Mouse (Mus musculus) hindbrain, embryonic 15.5 days (tissue): ENCODE data around the gene Tnik. TPM values are rescaled to one million over a fixed set of nuclear protein-coding genes. Genes with fewer than 3 reads are reported as not detected.

ENCODE experiments used
- ATAC-seq: fragments of 200-750 bp; cut with Nextera tagmentation; 2 replicates; pipeline ENCODE4 v1.8.0; 2017; ENCODE audit warnings: low read depth, moderate number of reproducible peaks, moderate TSS enrichment; ENCODE audit not compliant: low FRiP score
- H3K27ac ChIP-seq: fragments of 300-500 bp; sonication (generic); replicated peaks from 2 replicates; pipeline ENCODE4 v1.5.1; 2015; ENCODE audit warnings: mild to moderate bottlenecking, inconsistent platforms
- H3K27me3 ChIP-seq: fragments of 300-500 bp; sonication (generic); 2 replicates; pipeline ENCODE4 v1.6.1; 2015; ENCODE audit warnings: control low read depth, inconsistent platforms
- H3K36me3 ChIP-seq: fragments of 300-500 bp; sonication (generic); 2 replicates; pipeline ENCODE4 v1.6.1; 2015; ENCODE audit warnings: control low read depth, inconsistent platforms
- H3K4me1 ChIP-seq: fragments of 300-500 bp; sonication (generic); replicated peaks from 2 replicates; pipeline ENCODE4 v1.6.1; 2015; ENCODE audit warnings: control low read depth, inconsistent platforms
- H3K4me2 ChIP-seq: fragments of 300-500 bp; sonication (generic); 2 replicates; pipeline ENCODE4 v1.6.1; 2015; ENCODE audit warnings: moderate library complexity, mild to moderate bottlenecking, inconsistent platforms
- H3K4me3 ChIP-seq: fragments of 300-500 bp; sonication (generic); 2 replicates; pipeline ENCODE4 v1.5.1; 2015; ENCODE audit warnings: mild to moderate bottlenecking, inconsistent platforms
- H3K9ac ChIP-seq: fragments of 300-500 bp; sonication (generic); 2 replicates; pipeline ENCODE4 v1.6.1; 2015; ENCODE audit warnings: inconsistent platforms
- H3K9me3 ChIP-seq: fragments of 300-500 bp; sonication (generic); 2 replicates; pipeline ENCODE4 v1.6.1; 2016; ENCODE audit warnings: control low read depth, inconsistent platforms
- WGBS: fragments of 180-500 bp; shearing (Covaris S2); methylation state at CpG from one replicate; pipeline ENCODE4 v1.1.7; 2015; 5-methylcytosine and 5-hydroxymethylcytosine counted together
- polyA plus RNA-seq: library from polyadenylated mRNA; unstranded; fragments of >200 nt; fragmentation: Nextera tagmentation; extraction: Ambion mirVana; gene quantifications from 2 replicates; pipeline ENCODE4 v1.2.1, GENCODE M21; 2015

Gene Tnik
- polyA plus RNA-seq, 1 experiment from 2014 or later, result 66.1 TPM

DNA sequence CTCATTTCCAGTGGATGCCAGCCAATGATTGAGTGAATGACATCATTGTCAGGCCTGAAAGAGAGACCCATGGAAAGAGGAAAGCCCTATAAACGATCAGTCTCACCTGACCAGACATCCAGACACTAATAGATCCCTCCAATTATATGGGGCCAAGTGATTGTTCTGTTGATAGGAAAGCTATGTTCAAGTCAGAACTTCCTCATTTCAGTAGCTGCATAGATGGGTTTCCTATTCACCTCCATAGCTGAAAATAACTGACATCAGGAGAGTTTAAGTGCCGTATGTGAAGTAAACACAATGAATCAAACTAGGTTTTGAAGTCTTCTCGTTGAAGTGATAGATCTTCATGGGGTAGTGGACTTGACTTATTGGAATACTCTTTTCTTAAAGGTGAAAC, 239.7 kb downstream of the Tnik start:
- no peak overlapping the region for H3K4me3 ChIP-seq
- no peak overlapping the region for H3K4me2 ChIP-seq
- H3K4me1 ChIP-seq, result no peaks in the 10 kb centered on the region
- no peaks in the 10 kb centered on the region for H3K36me3 ChIP-seq
- WGBS, result 98% methylated on average over 3 of the region's 3 CpGs
- no peaks in the 10 kb centered on the region for H3K9me3 ChIP-seq
- no peak for ATAC-seq
- H3K27me3 ChIP-seq, result no peaks in the 10 kb centered on the region
- no peak overlapping the region for H3K27ac ChIP-seq
- H3K9ac ChIP-seq, result no peak overlapping the region

DNA sequence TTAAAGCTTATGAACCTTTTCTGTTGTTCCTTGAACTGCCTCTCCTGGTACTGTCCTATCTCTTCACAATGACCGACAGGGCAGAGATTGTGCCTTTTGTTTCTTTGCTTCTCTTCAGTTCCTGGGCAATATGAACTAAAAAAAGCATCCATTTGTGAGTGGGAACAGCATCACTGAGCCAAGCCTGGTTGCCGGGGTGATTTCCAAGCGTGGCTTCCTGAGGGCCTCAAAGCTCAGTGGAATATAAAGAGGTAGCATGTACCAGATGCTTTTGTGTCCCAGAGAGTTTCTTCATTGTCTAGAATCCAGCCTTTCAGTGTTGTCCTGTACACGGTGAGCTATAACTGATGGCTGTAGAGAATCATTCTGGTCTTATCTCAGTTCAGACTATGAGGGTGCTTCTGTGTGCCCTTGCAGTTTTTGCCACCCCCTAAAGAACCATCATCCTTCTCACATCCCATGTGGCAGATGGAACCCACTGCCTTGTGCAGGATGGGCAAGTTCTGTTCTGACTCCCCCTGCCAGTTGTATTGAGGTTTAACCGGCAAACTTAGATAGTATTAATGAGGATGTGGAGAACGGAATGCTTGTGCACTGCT, 246.4 kb downstream of the Tnik start:
- Histone ChIP-seq H3K36me3 (no peaks in the 10 kb centered on the region), H3K27ac (no peak overlapping the region), H3K9ac (no peak overlapping the region), H3K4me1 (peaks cover 5% of the 10 kb centered on the region; the same call in 1 of the 2 replicates), H3K9me3 (no peaks in the 10 kb centered on the region), H3K4me2 (no peak overlapping the region), H3K27me3 (no peaks in the 10 kb centered on the region), H3K4me3 (no peak overlapping the region)
- no peak for ATAC-seq
- 38% methylated on average over 6 of the region's 6 CpGs for WGBS

DNA sequence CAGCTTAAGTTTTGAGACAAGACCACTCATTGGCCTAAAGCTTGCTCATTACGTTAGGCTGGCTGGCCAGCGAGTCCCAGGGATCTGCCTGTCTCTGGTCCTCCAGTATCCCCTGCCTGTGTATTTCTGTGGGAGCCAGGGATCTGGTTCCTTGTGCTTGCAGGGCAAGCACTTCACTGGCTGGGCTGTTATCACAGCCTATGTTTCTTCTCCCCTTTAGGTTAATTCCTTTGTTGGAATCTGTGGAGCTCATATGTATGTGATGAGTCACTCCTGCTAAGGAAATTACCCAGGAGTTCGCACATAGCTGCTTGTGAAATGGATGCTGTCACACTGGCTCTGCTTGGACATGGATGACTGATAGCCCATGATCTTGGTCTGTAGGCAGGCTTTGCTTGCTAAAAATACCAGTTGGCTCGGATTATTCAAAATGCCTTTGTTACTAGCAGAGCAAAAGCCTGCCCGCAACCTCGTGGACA, 260.0 kb downstream of the Tnik start:
- Histone ChIP-seq H3K27ac (peak overlapping the region; percentile 40; the same call in 1 of the 2 replicates), H3K9ac (no peak overlapping the region), H3K4me1 (peaks cover 11% of the 10 kb centered on the region), H3K4me3 (no peak overlapping the region), H3K4me2 (no peak overlapping the region), H3K36me3 (no peaks in the 10 kb centered on the region), H3K9me3 (no peaks in the 10 kb centered on the region), H3K27me3 (no peaks in the 10 kb centered on the region)
- peak; percentile 71 for ATAC-seq
- 38% methylated on average over 6 of the region's 6 CpGs for WGBS

DNA sequence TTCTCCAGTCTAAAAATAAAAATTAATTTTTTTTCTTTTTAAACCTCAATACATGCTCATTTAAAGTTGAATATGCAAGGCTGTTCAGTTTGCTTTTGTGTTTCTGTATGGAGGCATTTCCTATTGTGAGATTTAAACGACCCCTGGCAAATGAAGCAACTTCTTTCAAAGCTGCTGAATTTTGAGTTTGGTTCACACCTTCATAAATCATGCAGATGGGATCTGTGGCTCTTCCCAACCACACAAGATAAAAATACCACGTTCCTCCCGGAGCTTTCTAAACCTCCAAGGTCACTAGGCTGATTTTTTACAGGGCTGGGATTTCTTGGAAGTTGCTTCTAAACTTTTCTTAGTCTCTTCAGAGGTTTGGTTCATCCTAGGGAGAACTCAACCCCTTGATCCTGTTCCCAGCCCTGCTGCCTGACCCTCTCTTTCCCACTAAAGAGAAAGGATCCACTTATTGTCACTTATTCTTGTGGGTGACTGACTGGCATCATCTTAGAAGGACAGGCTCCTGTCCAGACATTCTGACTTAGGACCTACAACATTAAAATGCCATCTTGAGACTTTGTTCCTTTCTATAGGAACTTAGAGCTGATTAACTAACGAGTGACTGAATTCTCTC, 260.6 kb downstream of the Tnik start:
- H3K27me3 ChIP-seq, result no peaks in the 10 kb centered on the region
- H3K27ac ChIP-seq, result 0 out of 2 replicates have a peak overlapping the region, but pooled peaks have one; percentile 40
- no peak for ATAC-seq
- WGBS, result 38% methylated on average over 4 of the region's 4 CpGs
- no peaks in the 10 kb centered on the region for H3K9me3 ChIP-seq
- no peak overlapping the region for H3K4me3 ChIP-seq
- no peak overlapping the region for H3K4me2 ChIP-seq
- H3K36me3 ChIP-seq, result no peaks in the 10 kb centered on the region
- H3K9ac ChIP-seq, result no peak overlapping the region
- H3K4me1 ChIP-seq, result peaks cover 11% of the 10 kb centered on the region

DNA sequence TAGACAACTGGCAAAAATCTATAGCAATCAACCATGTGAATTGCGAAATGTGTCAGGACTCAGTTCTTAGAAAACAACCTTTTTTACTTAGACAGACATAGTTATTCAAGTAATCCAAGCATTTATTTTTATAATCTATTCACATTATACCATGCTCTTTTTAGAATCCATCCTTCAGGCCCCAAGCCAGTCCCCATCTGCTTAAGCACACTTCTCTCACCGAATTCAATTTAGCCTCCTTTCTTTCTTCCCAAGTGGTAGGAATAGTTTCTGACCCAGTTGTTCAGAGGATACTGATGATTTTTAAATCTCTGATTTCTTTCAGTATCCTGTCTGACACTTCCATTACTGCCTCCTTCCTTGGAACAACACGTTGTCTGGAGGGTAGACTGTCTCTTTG, 261.5 kb downstream of the Tnik start:
- WGBS, result 84% methylated on average over 3 of the region's 3 CpGs

DNA sequence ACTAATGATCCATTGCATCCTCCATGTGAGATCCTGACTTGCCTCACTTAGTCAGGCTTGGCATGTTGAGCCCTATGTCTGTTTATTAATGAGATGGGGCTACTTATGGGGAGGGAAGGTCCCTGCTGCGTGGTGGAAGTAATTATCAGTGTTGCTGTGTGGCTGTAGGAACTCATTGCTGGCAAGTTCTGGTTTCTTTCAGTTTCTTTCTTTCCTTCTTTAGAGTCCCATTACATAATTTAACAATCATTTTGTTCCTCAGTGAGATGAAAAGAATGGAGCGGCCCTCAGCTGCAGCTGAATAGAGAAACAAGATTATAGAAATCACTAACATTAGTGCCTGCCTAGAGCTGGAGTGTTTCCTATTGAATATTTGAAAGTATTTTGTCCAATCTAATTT, 263.7 kb downstream of the Tnik start:
- peaks cover 16% of the 10 kb centered on the region for H3K4me1 ChIP-seq
- no peak overlapping the region for H3K4me2 ChIP-seq
- 69% methylated on average over 2 of the region's 2 CpGs for WGBS
- H3K9ac ChIP-seq, result no peak overlapping the region
- no peaks in the 10 kb centered on the region for H3K27me3 ChIP-seq
- no peak overlapping the region for H3K27ac ChIP-seq
- ATAC-seq, result no peak
- no peak overlapping the region for H3K4me3 ChIP-seq
- no peaks in the 10 kb centered on the region for H3K9me3 ChIP-seq
- H3K36me3 ChIP-seq, result no peaks in the 10 kb centered on the region

More for the DNA sequence above, 261.5 kb downstream of the Tnik start:
- Histone ChIP-seq H3K9ac (no peak overlapping the region), H3K36me3 (no peaks in the 10 kb centered on the region), H3K4me2 (no peak overlapping the region), H3K4me1 (peaks cover 11% of the 10 kb centered on the region), H3K27ac (no peak overlapping the region), H3K4me3 (no peak overlapping the region), H3K9me3 (no peaks in the 10 kb centered on the region), H3K27me3 (no peaks in the 10 kb centered on the region)
- no peak for ATAC-seq

DNA sequence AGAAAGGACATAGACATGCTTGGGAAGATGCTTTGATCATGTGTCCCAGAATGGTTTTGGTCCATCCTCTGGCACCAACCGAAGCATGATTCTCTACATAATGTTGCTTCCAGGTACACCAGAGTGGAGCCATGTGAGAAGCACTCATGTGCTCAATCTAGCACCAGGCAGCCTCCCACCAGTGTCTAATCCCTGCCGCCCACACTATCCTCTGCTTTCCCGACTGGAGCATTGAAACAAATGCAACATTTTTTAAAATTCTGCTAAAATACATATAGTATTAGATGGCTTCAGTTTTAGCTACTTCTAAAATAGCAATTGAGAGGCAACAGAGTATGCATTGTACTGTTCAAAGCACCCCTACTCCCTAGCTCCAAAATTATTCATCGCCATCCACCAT, 264.2 kb downstream of the Tnik start:
- Histone ChIP-seq H3K27ac (no peak overlapping the region), H3K9ac (no peak overlapping the region), H3K4me2 (no peak overlapping the region), H3K4me1 (peaks cover 16% of the 10 kb centered on the region), H3K4me3 (no peak overlapping the region), H3K9me3 (no peaks in the 10 kb centered on the region), H3K27me3 (no peaks in the 10 kb centered on the region), H3K36me3 (no peaks in the 10 kb centered on the region)
- WGBS, result 97% methylated on average over 4 of the region's 4 CpGs
- ATAC-seq, result no peak

DNA sequence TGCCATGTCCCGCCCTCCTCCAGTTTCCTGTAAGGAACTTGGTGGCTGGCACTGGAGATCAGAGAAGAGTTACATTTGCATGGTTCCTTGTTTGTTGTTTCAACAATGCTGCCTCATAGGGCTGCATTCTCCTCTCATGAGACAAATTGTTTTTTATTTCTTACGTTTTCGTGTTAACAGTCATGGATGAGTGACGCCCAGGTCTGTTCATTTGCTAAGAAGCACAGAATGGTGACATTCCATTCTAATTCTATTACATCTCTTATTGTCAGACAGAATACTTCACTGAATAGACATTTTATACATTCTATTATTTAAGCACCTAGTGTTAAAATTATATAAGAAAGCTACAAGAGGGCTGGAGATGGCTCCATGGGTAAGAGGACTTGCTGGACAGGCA, 266.5 kb downstream of the Tnik start:
- Histone ChIP-seq H3K4me2 (no peak overlapping the region), H3K36me3 (peaks cover 3% of the 10 kb centered on the region; the same call in 1 of the 2 replicates), H3K27me3 (no peaks in the 10 kb centered on the region), H3K27ac (no peak overlapping the region), H3K4me1 (peaks cover 5% of the 10 kb centered on the region; the same call in 1 of the 2 replicates), H3K9ac (no peak overlapping the region), H3K4me3 (no peak overlapping the region), H3K9me3 (no peaks in the 10 kb centered on the region)
- 77% methylated on average over 4 of the region's 4 CpGs for WGBS
- ATAC-seq, result no peak

DNA sequence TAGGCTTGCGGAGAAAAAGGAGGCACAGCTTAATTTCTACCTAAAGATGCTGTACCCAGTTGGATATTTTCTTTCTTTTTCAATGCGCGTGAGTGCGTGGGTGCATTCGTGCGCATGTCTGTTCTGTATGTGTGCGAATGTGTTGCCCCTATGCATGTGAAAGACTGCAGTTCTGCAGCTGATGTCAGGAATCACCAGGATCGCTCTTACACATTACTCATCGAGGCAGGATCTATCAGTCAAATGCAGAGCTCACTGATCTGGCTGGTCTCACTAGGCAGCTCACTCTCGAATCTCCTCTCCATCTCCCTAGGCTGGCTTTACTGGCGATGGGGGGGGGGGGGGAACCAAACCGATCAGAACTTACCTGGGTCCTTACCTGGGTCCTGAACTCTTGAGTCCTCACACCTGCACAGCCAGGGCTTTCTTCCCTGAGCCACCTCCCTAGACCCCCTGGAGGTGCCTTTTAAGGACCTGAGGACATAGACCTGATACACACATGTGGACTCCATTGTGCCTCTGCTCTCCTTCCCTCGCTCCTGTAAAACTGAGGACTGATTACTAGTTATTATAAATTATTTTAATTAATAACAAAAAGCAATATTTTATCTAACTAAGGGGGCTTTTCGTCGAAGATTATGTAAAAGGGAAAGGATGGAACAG, 268.4 kb downstream of the Tnik start:
- no peak overlapping the region for H3K9ac ChIP-seq
- H3K4me2 ChIP-seq, result peak overlapping the region; percentile 30; the same call in 1 of the 2 replicates
- WGBS, result 72% methylated on average over 15 of the region's 15 CpGs

DNA sequence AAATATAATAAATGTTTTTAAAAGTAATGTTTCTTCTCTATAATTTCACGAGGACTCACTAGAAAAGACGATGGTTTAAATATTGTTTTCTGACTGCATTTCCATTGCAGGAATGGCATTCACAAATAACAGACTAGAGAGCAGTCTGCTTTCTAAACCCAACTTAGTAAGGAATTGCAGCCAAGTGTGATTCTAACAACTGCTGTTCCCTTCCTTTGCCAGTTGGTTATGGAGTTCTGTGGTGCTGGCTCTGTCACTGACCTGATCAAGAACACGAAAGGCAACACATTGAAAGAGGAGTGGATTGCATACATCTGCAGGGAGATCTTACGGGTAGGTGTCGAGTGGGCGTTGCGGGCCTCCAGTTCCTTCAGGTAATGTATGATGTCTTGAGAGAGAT, 269.7 kb downstream of the Tnik start:
- no peak overlapping the region for H3K27ac ChIP-seq
- no peak overlapping the region for H3K9ac ChIP-seq
- WGBS, result 97% methylated on average over 7 of the region's 7 CpGs
- no peak overlapping the region for H3K4me3 ChIP-seq
- H3K9me3 ChIP-seq, result no peaks in the 10 kb centered on the region
- H3K4me2 ChIP-seq, result no peak overlapping the region
- no peaks in the 10 kb centered on the region for H3K27me3 ChIP-seq
- no peak for ATAC-seq
- 0 out of 2 replicates have a peak, but pooled peaks cover 5% of the 10 kb centered on the region for H3K4me1 ChIP-seq
- H3K36me3 ChIP-seq, result peaks cover 3% of the 10 kb centered on the region; the same call in 1 of the 2 replicates

More for the DNA sequence above, 268.4 kb downstream of the Tnik start:
- Histone ChIP-seq H3K4me3 (no peak overlapping the region), H3K27me3 (no peaks in the 10 kb centered on the region), H3K9me3 (no peaks in the 10 kb centered on the region), H3K27ac (no peak overlapping the region), H3K36me3 (peaks cover 3% of the 10 kb centered on the region; the same call in 1 of the 2 replicates), H3K4me1 (peaks cover 5% of the 10 kb centered on the region; the same call in 1 of the 2 replicates)
- ATAC-seq, result no peak

DNA sequence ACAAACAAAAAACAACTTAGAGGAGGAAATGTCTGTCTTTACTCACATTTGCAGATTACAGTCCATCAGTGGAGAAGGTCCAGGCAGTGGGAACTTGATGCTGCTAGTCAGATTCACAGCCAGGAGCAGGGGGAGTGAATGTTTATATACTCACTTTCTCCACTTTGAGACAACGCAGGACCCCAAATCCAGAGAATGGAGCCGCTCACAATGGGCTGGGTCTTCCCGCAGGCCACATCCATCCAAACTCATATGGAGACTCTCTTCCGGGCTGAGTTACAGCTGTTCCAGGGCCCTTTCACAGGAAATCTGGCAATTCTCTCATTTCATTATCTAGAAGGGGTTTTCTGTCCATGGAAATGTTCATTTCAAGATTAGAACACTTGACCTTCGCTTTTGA, 277.1 kb downstream of the Tnik start:
- Histone ChIP-seq H3K4me2 (no peak overlapping the region), H3K9ac (no peak overlapping the region), H3K36me3 (peaks cover 10% of the 10 kb centered on the region; the same call in 1 of the 2 replicates), H3K4me1 (no peaks in the 10 kb centered on the region), H3K4me3 (no peak overlapping the region), H3K27ac (no peak overlapping the region), H3K9me3 (no peaks in the 10 kb centered on the region), H3K27me3 (no peaks in the 10 kb centered on the region)
- 89% methylated on average over 5 of the region's 5 CpGs for WGBS
- no peak for ATAC-seq

DNA sequence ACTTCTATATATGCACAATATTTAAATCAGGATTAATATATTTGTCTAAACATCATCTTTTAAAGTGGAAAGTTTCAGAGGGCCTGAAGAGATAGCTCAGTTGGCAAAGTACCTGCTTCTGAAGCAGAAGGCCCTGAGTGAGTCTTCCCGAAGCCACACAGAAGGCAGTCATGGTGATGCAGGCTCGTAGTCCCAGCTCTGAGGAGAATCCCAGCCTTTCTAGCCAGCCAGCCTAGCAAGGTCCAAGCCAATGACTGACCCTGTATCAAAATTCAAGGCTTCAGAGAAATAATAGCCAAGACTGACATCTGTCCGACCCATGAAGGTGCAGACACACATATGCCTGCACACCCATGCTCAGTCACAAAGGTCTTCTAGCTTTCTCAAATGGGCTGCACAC, 279.9 kb downstream of the Tnik start:
- Histone ChIP-seq H3K9ac (no peak overlapping the region), H3K4me2 (no peak overlapping the region), H3K36me3 (peaks cover 15% of the 10 kb centered on the region; the same call in 1 of the 2 replicates), H3K9me3 (no peaks in the 10 kb centered on the region), H3K4me3 (no peak overlapping the region), H3K27me3 (no peaks in the 10 kb centered on the region), H3K4me1 (no peaks in the 10 kb centered on the region), H3K27ac (no peak overlapping the region)
- no peak for ATAC-seq
- 96% methylated on average over 3 of the region's 3 CpGs for WGBS
